Mouse (Mus musculus) T-helper 17 cell (primary cell): ENCODE measurements around the gene Lrrc18.

Experiments
- in situ Hi-C, 2 experiments: fragments of 300-600 bp; cut with MboI, MseI; formaldehyde crosslinking; loops; 1 replicate in 1 of 2; 2 replicates in 1 of 2; pipeline ENCODE4 v1.15.1; 2025; ENCODE audit warnings: high pct_unique_total_duplicates in 2 of 2

Lrrc18 gene

GRCm38 (mm10) chr14:33045217-33045616 is 54.0 kb downstream of the Lrrc18 start:
- in situ Hi-C loops: no loop called here

- in situ Hi-C loops: no loop called here
Measured at GRCm38 (mm10) chr14:33053441-33053840, 62.3 kb downstream of the Lrrc18 start.

- in situ Hi-C loops: no loop called here
Measured at GRCm38 (mm10) chr14:33058881-33059660, 67.9 kb downstream of the Lrrc18 start.

GRCm38 (mm10) chr14:33062996-33063395 is 71.8 kb downstream of the Lrrc18 start:
- in situ Hi-C loops: no loop called here
